Mouse (Mus musculus) midbrain, embryonic 10.5 days (tissue): ENCODE results near the gene Cuedc2. TPM values are rescaled to one million over a fixed set of nuclear protein-coding genes. Genes with fewer than 3 reads are reported as not detected.
A peak's percentile ranks its signal among the peaks of the same experiment; 100 is the strongest.

Experiments used
- DNase-seq: peaks from one replicate; pipeline ENCODE4 v3.0.0-alpha.2; 2017; ENCODE audit warnings: low spot score
- H3K27ac ChIP-seq: fragments of 300-500 bp; sonication (generic); replicated peaks from 2 replicates; pipeline ENCODE4 v1.5.1; 2016; ENCODE audit warnings: mild to moderate bottlenecking
- H3K27me3 ChIP-seq: fragments of 300-500 bp; sonication (generic); 2 replicates; pipeline ENCODE4 v1.6.1; 2016; ENCODE audit warnings: low read depth, mild to moderate bottlenecking; ENCODE audit not compliant: poor library complexity, severe bottlenecking
- H3K36me3 ChIP-seq: fragments of 300-500 bp; sonication (generic); 2 replicates; pipeline ENCODE4 v1.6.1; 2016; ENCODE audit warnings: mild to moderate bottlenecking, moderate library complexity
- H3K4me1 ChIP-seq: fragments of 300-500 bp; sonication (generic); 2 replicates; pipeline ENCODE4 v1.6.1; 2016
- H3K4me3 ChIP-seq: fragments of 300-500 bp; sonication (generic); 2 replicates; pipeline ENCODE4 v1.5.1; 2016; ENCODE audit warnings: mild to moderate bottlenecking, moderate library complexity
- H3K9me3 ChIP-seq: fragments of 300-500 bp; sonication (generic); replicated peaks from 2 replicates; pipeline ENCODE4 v1.6.1; 2016; ENCODE audit warnings: mild to moderate bottlenecking
- WGBS: fragments of 180-500 bp; shearing (Covaris S2); methylation state at CpG from one replicate; pipeline ENCODE4 v1.1.7; 2016; 5-methylcytosine and 5-hydroxymethylcytosine counted together
- polyA plus RNA-seq: library from polyadenylated mRNA; unstranded; fragments of >200 nt; fragmentation: Nextera tagmentation; extraction: Ambion mirVana; gene quantifications from 2 replicates; pipeline ENCODE4 v1.2.1, GENCODE M21; 2016

Gene Cuedc2
- polyA plus RNA-seq, 1 experiment from 2014 or later, result 239 TPM

DNA sequence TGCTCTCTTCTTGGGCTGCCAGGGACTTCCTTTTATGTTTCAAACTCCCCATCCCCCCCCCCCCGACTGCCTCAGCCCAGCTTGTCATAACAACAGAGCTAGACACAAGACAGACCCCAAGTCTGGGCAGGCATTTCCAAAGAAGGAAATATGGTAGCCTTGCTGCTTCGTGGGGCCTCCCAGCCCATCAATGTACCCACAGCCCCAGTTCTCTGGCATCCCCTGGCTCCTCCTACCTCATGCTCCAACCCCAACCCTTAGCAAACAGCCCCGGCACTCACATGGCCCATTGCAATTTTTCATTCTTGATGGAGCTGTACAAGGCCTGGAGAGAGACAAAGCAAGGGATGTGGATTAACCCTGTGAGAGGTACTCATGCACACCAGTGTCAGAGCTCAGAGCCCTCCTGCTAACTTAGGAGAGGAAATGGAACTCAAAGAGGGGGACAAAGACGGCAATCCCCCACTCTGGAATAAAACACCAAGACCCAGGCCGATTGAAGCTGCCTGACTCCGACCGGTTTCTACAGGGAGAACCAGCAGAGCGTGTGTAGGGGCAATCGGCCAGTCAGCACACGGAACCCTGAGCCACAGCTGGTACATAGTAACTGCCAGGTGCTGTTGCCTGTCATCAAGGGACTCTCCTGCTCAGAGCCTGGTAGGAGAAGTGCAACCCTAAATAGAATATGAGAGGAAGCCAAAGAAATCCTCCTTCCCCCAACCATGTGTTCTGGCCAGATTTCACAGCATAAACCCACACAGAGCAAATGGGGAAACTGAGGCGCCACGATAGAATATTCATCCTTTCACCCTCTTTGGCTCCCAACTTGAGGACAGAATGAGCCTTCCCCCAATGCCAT, 22.5 kb downstream of the Cuedc2 start:
- Histone ChIP-seq H3K27ac (no peak overlapping the region), H3K9me3 (no peaks in the 10 kb centered on the region), H3K27me3 (peaks cover 99% of the 10 kb centered on the region), H3K4me1 (peaks cover 50% of the 10 kb centered on the region), H3K4me3 (no peak overlapping the region), H3K36me3 (peaks cover 10% of the 10 kb centered on the region)
- WGBS, result 55% methylated on average over 12 of the region's 12 CpGs
- DNase-seq, result peak; percentile 12

- peaks cover 99% of the 10 kb centered on the region for H3K27me3 ChIP-seq
- WGBS, result 51% methylated on average over 14 of the region's 14 CpGs
- H3K36me3 ChIP-seq, result peaks cover 17% of the 10 kb centered on the region
- peaks cover 43% of the 10 kb centered on the region for H3K4me1 ChIP-seq
- H3K27ac ChIP-seq, result no peak overlapping the region
- DNase-seq, result peak; percentile 11
- H3K4me3 ChIP-seq, result no peak overlapping the region
- no peaks in the 10 kb centered on the region for H3K9me3 ChIP-seq
Observed at GRCm38 (mm10) chr19:46314872-46315742, 23.4 kb downstream of the Cuedc2 start.

GRCm38 (mm10) chr19:46314151-46314601, 24.3 kb downstream of the Cuedc2 start:
- H3K4me3 ChIP-seq, result peak overlapping the region; percentile 19; the same call in 1 of the 2 replicates
- H3K4me1 ChIP-seq, result peaks cover 38% of the 10 kb centered on the region
- H3K27me3 ChIP-seq, result peaks cover 98% of the 10 kb centered on the region
- 14% methylated on average over 18 of the region's 18 CpGs for WGBS
- no peaks in the 10 kb centered on the region for H3K9me3 ChIP-seq
- peaks cover 24% of the 10 kb centered on the region for H3K36me3 ChIP-seq
- DNase-seq, result no peak
- H3K27ac ChIP-seq, result no peak overlapping the region

DNA sequence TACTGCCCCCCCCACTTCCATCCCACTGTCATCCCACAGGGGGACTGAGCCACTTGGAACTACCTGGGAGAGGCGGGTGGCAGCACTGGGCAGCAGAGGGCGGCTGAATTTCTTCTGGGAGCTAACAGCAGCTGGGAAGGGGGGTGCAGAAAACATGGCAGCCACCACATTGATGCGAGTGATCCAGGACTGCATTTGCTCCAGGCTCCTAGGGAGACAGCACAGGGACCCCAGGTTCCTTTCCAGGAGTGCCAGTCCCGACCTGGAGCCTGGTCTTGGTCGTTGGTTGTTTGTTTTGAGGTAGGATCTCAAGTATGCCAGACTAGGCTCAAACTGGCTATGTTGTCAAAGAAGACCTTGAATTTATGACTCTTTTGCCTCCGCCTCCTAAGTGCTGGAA, 24.9 kb downstream of the Cuedc2 start:
- H3K27me3 ChIP-seq, result peaks cover 97% of the 10 kb centered on the region
- 72% methylated on average over 6 of the region's 6 CpGs for WGBS
- H3K4me3 ChIP-seq, result no peak overlapping the region
- no peaks in the 10 kb centered on the region for H3K9me3 ChIP-seq
- peaks cover 24% of the 10 kb centered on the region for H3K36me3 ChIP-seq
- H3K4me1 ChIP-seq, result peaks cover 38% of the 10 kb centered on the region
- no peak overlapping the region; the same call in 1 of the 2 replicates for H3K27ac ChIP-seq
- DNase-seq, result peak; percentile 9

DNA sequence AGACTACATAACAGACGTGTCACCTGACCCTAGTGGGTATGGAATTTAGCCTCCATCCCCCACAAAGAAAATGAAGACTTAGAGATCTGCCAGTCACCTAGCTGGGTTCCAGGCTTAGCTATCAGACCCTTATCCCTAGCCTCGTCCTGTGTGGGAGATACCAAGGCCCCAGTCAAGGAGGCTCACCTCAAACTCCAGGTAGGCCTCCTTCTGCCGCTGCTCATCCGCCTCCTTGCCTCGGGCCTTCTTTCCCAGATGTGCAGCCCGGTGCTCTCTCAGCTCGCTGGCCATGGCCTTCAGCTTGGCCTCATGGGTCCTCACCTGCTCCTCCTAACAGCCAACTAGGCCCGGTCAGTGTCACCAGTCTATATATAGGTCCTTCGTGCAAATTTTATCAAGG, 25.4 kb downstream of the Cuedc2 start:
- H3K27me3 ChIP-seq, result peaks cover 97% of the 10 kb centered on the region
- H3K27ac ChIP-seq, result no peak overlapping the region; the same call in 1 of the 2 replicates
- H3K9me3 ChIP-seq, result no peaks in the 10 kb centered on the region
- H3K4me1 ChIP-seq, result peaks cover 36% of the 10 kb centered on the region
- no peak overlapping the region for H3K4me3 ChIP-seq
- no peak for DNase-seq
- WGBS, result 90% methylated on average over 9 of the region's 9 CpGs
- H3K36me3 ChIP-seq, result peaks cover 24% of the 10 kb centered on the region

DNA sequence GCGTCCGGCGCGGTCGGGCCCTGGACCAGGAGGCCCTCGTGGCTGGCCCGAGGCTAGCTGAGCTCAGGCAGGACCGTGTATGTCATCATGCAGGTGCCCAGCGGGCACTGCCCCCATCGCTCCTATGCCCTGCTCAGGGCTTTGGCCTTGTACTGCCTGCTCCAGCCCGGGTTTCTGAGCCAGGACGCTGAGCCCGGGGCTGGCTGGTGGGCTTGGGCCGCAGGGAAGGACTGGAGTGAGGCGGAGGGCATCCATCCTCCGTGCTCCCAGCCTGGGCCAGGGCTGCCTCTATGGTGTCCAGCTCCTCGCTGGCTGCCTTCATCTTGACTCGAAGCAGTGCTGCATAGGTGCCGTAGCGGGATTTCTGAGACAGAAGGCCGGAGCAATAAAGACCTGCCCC, 25.9 kb downstream of the Cuedc2 start:
- Histone ChIP-seq H3K9me3 (no peaks in the 10 kb centered on the region), H3K4me3 (no peak overlapping the region), H3K27ac (no peak overlapping the region), H3K27me3 (peaks cover 97% of the 10 kb centered on the region), H3K36me3 (peaks cover 24% of the 10 kb centered on the region), H3K4me1 (peaks cover 30% of the 10 kb centered on the region)
- DNase-seq, result peak; percentile 10
- WGBS, result 89% methylated on average over 21 of the region's 21 CpGs

DNA sequence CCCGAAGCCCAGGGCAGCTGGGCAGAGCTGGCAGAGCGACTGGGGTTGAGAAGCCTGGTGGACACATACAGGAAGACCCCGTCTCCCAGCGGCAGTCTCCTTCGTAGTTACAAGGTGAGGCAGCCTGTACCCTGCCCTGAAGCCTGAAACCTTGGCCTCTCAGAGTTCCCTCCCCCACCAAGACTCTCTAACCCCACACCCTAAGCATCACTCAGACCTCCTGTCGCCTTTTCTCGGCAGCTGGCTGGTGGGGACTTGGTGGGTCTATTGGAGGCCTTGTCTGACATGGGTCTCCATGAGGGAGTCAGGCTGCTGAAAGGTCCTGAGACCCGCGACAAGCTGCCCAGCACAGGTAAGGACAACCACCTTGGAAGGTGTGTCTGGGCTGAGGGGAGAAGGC, 27.2 kb downstream of the Cuedc2 start:
- DNase-seq, result no peak

GRCm38 (mm10) chr19:46310312-46310865, 28.1 kb downstream of the Cuedc2 start:
- peaks cover 29% of the 10 kb centered on the region for H3K4me1 ChIP-seq
- 87% methylated on average over 12 of the region's 12 CpGs for WGBS
- peaks cover 96% of the 10 kb centered on the region for H3K27me3 ChIP-seq
- H3K9me3 ChIP-seq, result no peaks in the 10 kb centered on the region
- peaks cover 24% of the 10 kb centered on the region for H3K36me3 ChIP-seq
- no peak for DNase-seq
- no peak overlapping the region for H3K27ac ChIP-seq
- H3K4me3 ChIP-seq, result no peak overlapping the region

More for the DNA sequence above, 27.2 kb downstream of the Cuedc2 start:
- no peaks in the 10 kb centered on the region for H3K9me3 ChIP-seq
- peaks cover 24% of the 10 kb centered on the region for H3K36me3 ChIP-seq
- no peak overlapping the region for H3K4me3 ChIP-seq
- peaks cover 97% of the 10 kb centered on the region for H3K27me3 ChIP-seq
- H3K27ac ChIP-seq, result no peak overlapping the region
- 90% methylated on average over 9 of the region's 9 CpGs for whole genome bisulfite sequencing
- peaks cover 28% of the 10 kb centered on the region for H3K4me1 ChIP-seq

- no peaks in the 10 kb centered on the region for H3K9me3 ChIP-seq
- no peak overlapping the region for H3K4me3 ChIP-seq
- no peak overlapping the region for H3K27ac ChIP-seq
- peaks cover 34% of the 10 kb centered on the region for H3K4me1 ChIP-seq
- peaks cover 24% of the 10 kb centered on the region for H3K36me3 ChIP-seq
- peaks cover 90% of the 10 kb centered on the region for H3K27me3 ChIP-seq
- no peak for DNase-seq
- 81% methylated on average over 21 of the region's 21 CpGs for WGBS
Observed at GRCm38 (mm10) chr19:46309651-46310305, 28.7 kb downstream of the Cuedc2 start.

- Histone ChIP-seq H3K4me1 (peaks cover 36% of the 10 kb centered on the region), H3K27me3 (peaks cover 81% of the 10 kb centered on the region), H3K9me3 (no peaks in the 10 kb centered on the region), H3K36me3 (peaks cover 24% of the 10 kb centered on the region), H3K27ac (peak overlapping the region; percentile 34), H3K4me3 (peak overlapping the region; percentile 54)
- DNase-seq, result peak; percentile 90
- 2% methylated on average over 47 of the region's 47 CpGs for WGBS
Observed at GRCm38 (mm10) chr19:46308706-46309435, 29.6 kb downstream of the Cuedc2 start.

- Histone ChIP-seq H3K4me1 (peaks cover 40% of the 10 kb centered on the region), H3K36me3 (peaks cover 24% of the 10 kb centered on the region), H3K27me3 (peaks cover 75% of the 10 kb centered on the region), H3K9me3 (no peaks in the 10 kb centered on the region), H3K4me3 (peak overlapping the region; percentile 54), H3K27ac (no peak overlapping the region)
- 50% methylated on average over 16 of the region's 16 CpGs for WGBS
- no peak for DNase-seq
Observed at GRCm38 (mm10) chr19:46308303-46308702, 30.2 kb downstream of the Cuedc2 start.
